Mouse (Mus musculus) hindbrain, postnatal 0 days (tissue): ENCODE data around the gene Ankrd13b. TPM values are rescaled to one million over a fixed set of nuclear protein-coding genes. Genes with fewer than 3 reads are reported as not detected.

Experiments used
- ATAC-seq: fragments of 200-750 bp; cut with Nextera tagmentation; 2 replicates; pipeline ENCODE4 v1.8.0; 2017; ENCODE audit warnings: mild to moderate bottlenecking, moderate TSS enrichment, moderate library complexity
- DNase-seq: peaks from one replicate; pipeline ENCODE4 v3.0.0-alpha.2; 2015; ENCODE audit warnings: low spot score
- H3K27ac ChIP-seq: fragments of 300-500 bp; sonication (generic); 2 replicates; pipeline ENCODE4 v1.5.1; 2014; ENCODE audit warnings: mild to moderate bottlenecking
- H3K27me3 ChIP-seq: fragments of 300-500 bp; sonication (generic); 2 replicates; pipeline ENCODE4 v1.6.1; 2014; ENCODE audit warnings: low read length, mixed read lengths; ENCODE audit not compliant: insufficient read depth
- H3K36me3 ChIP-seq: fragments of 300-500 bp; sonication (generic); 2 replicates; pipeline ENCODE4 v1.6.1; 2014; ENCODE audit warnings: low read length, mixed read lengths; ENCODE audit not compliant: insufficient read depth
- H3K4me1 ChIP-seq: fragments of 300-500 bp; sonication (generic); 2 replicates; pipeline ENCODE4 v1.6.1; 2014; ENCODE audit warnings: antibody characterized with exemption, low read length, mixed read lengths; ENCODE audit not compliant: insufficient read depth
- H3K4me2 ChIP-seq: fragments of 300-500 bp; sonication (generic); 2 replicates; pipeline ENCODE4 v1.6.1; 2014; ENCODE audit warnings: low read depth, mild to moderate bottlenecking, low read length, moderate library complexity, mixed read lengths
- H3K4me3 ChIP-seq: fragments of 300-500 bp; sonication (generic); 2 replicates; pipeline ENCODE4 v1.5.1; 2014; ENCODE audit warnings: low read length
- H3K9ac ChIP-seq: fragments of 300-500 bp; sonication (generic); replicated peaks from 2 replicates; pipeline ENCODE4 v1.6.1; 2014; ENCODE audit warnings: mild to moderate bottlenecking, low read length, moderate library complexity, mixed read lengths
- H3K9me3 ChIP-seq: fragments of 300-500 bp; sonication (generic); 2 replicates; pipeline ENCODE4 v1.6.1; 2016; ENCODE audit warnings: low read length, mixed read lengths
- CTCF ChIP-seq: IDR thresholded peaks from 2 replicates; pipeline ENCODE4 v1.5.1; 2016; ENCODE audit warnings: antibody characterized with exemption, control low read depth, low read depth
- WGBS: fragments of 180-500 bp; shearing (Covaris S2); extraction: QIAGEN DNeasy Blood & Tissue Kit; methylation state at CpG from one replicate; pipeline ENCODE4 v1.1.7; 2014; 5-methylcytosine and 5-hydroxymethylcytosine counted together
- polyA plus RNA-seq: library from polyadenylated mRNA; unstranded; fragments of >200 nt; fragmentation: Nextera tagmentation; extraction: Ambion mirVana; gene quantifications from 2 replicates; pipeline ENCODE4 v1.2.1, GENCODE M21; 2015
- total RNA-seq: library from RNA; depleted of rRNA; stranded (reverse); fragments of >200 nt; gene quantifications from 2 replicates; pipeline ENCODE4 v1.2.3, GENCODE M21; 2014

Ankrd13b gene
- total and polyA plus RNA-seq, 2 experiments from 2014 or later = 30.6 to 77.1 TPM

- H3K27ac ChIP-seq = no peak overlapping the region
- no peak overlapping the region for H3K9ac ChIP-seq
- no peaks in the 10 kb centered on the region for H3K9me3 ChIP-seq
- H3K4me3 ChIP-seq = no peak overlapping the region
- H3K4me1 ChIP-seq = no peaks in the 10 kb centered on the region
- ATAC-seq (no peak), DNase-seq (no peak)
- peaks cover 16% of the 10 kb centered on the region; the same call in 1 of the 2 replicates for H3K36me3 ChIP-seq
- 0 out of 2 replicates have a peak, but pooled peaks cover 4% of the 10 kb centered on the region for H3K27me3 ChIP-seq
- WGBS = 75% methylated on average over 9 of the region's 9 CpGs
- no peak for TF ChIP-seq CTCF
- H3K4me2 ChIP-seq = no peak overlapping the region
These were observed 33.5 kb downstream of the Ankrd13b start for GRCm38 (mm10) chr11:77455770-77456510.

- Histone ChIP-seq H3K9ac (no peak overlapping the region), H3K4me3 (no peak overlapping the region), H3K27me3 (no peaks in the 10 kb centered on the region), H3K4me2 (no peak overlapping the region), H3K9me3 (no peaks in the 10 kb centered on the region), H3K4me1 (no peaks in the 10 kb centered on the region), H3K36me3 (peaks cover 30% of the 10 kb centered on the region), H3K27ac (no peak overlapping the region)
- WGBS = 94% methylated on average over 2 of the region's 2 CpGs
- ATAC-seq (no peak), DNase-seq (no peak)
- no peak for TF ChIP-seq CTCF
These were observed 36.1 kb downstream of the Ankrd13b start for GRCm38 (mm10) chr11:77453388-77453787.

GRCm38 (mm10) chr11:77451670-77452069 lies 37.8 kb downstream of the Ankrd13b start:
- H3K4me2 ChIP-seq = no peak overlapping the region
- no peak for ATAC-seq
- no peak overlapping the region for H3K27ac ChIP-seq
- DNase-seq = no peak
- H3K4me1 ChIP-seq = no peaks in the 10 kb centered on the region
- no peaks in the 10 kb centered on the region for H3K27me3 ChIP-seq
- no peaks in the 10 kb centered on the region for H3K9me3 ChIP-seq
- no peak for TF ChIP-seq CTCF
- H3K9ac ChIP-seq = no peak overlapping the region
- peaks cover 30% of the 10 kb centered on the region for H3K36me3 ChIP-seq
- no peak overlapping the region for H3K4me3 ChIP-seq
- WGBS = 91% methylated on average over 2 of the region's 2 CpGs

- no peak overlapping the region for H3K4me2 ChIP-seq
- no peaks in the 10 kb centered on the region for H3K27me3 ChIP-seq
- H3K27ac ChIP-seq = no peak overlapping the region
- H3K4me3 ChIP-seq = no peak overlapping the region
- H3K4me1 ChIP-seq = no peaks in the 10 kb centered on the region
- ATAC-seq = no peak
- TF ChIP-seq CTCF = no peak
- no peak for DNase-seq
- 93% methylated on average over 7 of the region's 7 CpGs for WGBS
- H3K36me3 ChIP-seq = peaks cover 26% of the 10 kb centered on the region
- no peak overlapping the region for H3K9ac ChIP-seq
- no peaks in the 10 kb centered on the region for H3K9me3 ChIP-seq
These were observed 40.3 kb downstream of the Ankrd13b start for GRCm38 (mm10) chr11:77449224-77449623.

- Histone ChIP-seq H3K9ac (no peak overlapping the region), H3K4me1 (no peaks in the 10 kb centered on the region), H3K9me3 (no peaks in the 10 kb centered on the region), H3K27ac (no peak overlapping the region), H3K27me3 (no peaks in the 10 kb centered on the region), H3K36me3 (peaks cover 22% of the 10 kb centered on the region), H3K4me2 (no peak overlapping the region), H3K4me3 (no peak overlapping the region)
- WGBS = 56% methylated on average over 6 of the region's 6 CpGs
- peak; percentile 83 for TF ChIP-seq CTCF
- 0 out of 2 replicates have a peak, but pooled peaks have one; percentile 55 for ATAC-seq
- peak; percentile 71 for DNase-seq
These were observed 42.8 kb downstream of the Ankrd13b start for GRCm38 (mm10) chr11:77446628-77447041.

- 62% methylated on average over 2 of the region's 2 CpGs for WGBS
- no peak overlapping the region for H3K4me3 ChIP-seq
- no peak for TF ChIP-seq CTCF
- H3K27me3 ChIP-seq = no peaks in the 10 kb centered on the region
- no peak overlapping the region for H3K4me2 ChIP-seq
- ATAC-seq = no peak
- no peak overlapping the region for H3K27ac ChIP-seq
- H3K36me3 ChIP-seq = peaks cover 21% of the 10 kb centered on the region
- no peaks in the 10 kb centered on the region for H3K9me3 ChIP-seq
- H3K4me1 ChIP-seq = no peaks in the 10 kb centered on the region
- no peak overlapping the region for H3K9ac ChIP-seq
- no peak for DNase-seq
These were observed 44.5 kb downstream of the Ankrd13b start for GRCm38 (mm10) chr11:77444939-77445338.
